Mouse (Mus musculus): ENCODE measurements around the gene Papolg.
A peak's percentile ranks its signal among the peaks of the same experiment; 100 is the strongest.
"Not testable (repeated sequence)": the region's sequence is repeated elsewhere in the genome, so short reads cannot be mapped to it uniquely, and the experiment has no call there.

Gene Papolg

DNA sequence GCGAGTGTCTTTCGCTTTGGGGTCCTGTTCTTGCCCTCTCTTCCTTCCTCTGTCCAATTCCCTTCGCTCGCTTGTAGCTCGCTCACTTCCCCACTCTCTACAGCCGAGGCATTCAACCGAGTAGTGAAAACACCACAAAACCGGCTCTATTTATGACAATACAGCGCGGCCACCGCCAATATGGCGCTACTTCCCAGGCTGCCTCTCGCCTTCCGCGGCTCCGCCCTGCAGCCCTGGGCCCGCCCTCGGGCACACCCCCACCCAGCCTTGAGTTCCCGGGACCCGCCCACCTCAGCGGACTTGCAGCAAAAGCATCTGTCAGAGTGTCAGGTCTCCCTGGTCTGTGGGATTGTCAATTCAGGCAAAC is at the start of gene Papolg:
Gene Papolg, minus strand, starts transcription at position 194 of the 367 bp plus-strand sequence.
- peak; percentile 93 to 94 for DNase-seq

DNA sequence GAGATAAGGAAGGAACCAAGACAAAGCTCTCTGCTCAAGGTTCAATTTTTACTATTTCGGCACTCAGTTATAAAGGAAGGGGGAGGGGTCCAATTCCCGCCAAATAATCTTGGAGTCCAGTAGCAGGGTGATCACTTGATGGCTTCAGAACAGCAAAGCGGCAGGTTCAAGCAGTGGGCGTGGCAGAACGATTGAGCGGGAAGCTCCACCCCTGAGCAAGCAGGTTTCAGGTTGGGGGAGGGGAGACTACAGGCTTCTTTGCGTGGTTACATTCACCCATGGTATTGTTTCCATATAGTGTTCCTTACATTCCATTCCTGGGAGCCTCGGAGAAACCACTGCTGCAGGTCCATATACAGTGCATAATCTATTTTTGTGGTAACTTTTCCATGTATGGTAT is 33.1 kb upstream of the Papolg start:
- DNase-seq = not testable (repeated sequence)

GRCm38 (mm10) chr11:23927643-23928042 is 32.6 kb upstream of the Papolg start:
- no peak for DNase-seq

DNA sequence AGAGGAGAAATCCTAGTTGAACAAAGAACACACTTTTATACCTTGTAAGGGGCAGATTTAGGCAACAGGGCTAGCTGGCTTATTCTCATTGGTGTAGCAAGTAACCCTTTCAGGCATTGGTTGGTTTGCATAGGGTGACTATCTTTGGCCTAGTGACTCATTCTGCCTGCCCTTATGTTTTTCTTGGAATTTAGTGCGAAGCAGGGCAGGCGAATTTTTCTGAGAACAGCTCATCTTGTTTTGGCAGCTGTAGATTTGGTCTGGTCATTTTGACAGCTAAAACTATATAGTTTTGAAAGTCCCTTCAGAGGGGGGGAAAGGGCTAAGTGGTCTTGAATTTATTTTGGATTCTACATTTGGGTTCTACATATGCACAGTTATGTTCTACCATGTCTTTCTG is 18.8 kb upstream of the Papolg start:
- DNase-seq = not testable (repeated sequence)

- no peak for DNase-seq
These were observed 8.9 kb upstream of the Papolg start for GRCm38 (mm10) chr11:23903909-23904308.

DNA sequence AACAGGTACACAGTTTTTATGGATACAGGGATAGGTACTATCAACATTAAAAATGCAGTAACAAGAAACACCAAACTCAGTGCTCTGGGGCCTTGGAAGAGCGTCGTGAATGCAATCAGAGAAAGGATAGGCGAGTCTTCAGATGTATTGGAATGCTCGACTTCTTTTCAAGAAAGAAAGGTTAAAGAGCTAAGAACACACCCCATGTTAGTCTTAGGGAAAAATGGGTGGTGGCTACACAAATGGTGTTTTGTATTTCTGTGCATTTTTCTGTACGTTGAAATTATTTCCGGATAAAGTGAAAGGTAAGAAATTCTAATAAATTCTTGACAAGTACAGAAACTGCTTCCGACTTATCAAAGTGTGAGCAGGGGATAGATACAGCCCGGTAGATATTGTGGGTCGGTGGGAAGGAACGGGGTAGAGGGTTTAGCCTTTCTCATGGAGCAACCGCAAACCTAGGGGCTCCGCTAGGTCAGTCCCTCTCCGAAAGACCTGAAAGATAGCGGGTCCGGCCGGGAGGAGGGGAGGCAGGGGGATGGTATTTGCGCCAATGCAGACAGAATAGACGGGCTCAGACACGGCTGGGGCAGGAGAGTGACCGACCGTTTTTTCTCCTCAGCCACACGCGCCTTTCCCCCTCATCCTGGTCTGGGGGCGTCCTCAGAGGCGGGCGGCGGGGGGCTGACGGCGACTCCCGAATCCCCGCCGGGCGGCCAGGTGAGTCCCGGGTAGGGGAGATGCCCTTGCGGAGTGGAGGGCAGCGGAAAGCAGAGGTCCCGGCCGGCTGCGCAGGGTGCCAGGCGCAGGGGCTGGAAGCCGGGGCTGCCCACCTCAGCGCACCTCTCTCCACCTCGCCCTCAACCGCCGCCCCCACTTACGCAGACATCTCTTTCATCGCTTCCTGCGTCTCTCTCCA is 653 bp downstream of the Papolg start:
- no peak for DNase-seq

DNA sequence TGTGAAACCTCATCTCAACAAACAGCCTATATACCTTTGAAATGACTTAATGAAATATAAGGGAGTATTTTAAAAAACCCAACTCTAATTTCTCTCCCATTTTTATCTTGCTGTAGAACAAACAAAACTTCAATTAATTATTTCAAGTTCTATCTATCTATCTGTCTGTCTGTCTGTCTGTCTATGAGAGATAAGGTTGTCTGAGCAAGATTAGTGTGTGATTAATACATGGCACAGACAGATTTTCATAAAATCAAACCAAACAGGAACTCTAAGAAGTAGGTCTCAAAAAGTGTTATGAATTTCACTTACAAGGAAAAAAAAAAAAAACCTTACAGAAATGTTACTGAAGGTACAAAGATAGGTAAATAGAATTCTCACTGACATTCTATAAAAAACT is 1.5 kb downstream of the Papolg start:
- no peak for DNase-seq

- DNase-seq = no peak
These were observed 30.7 kb downstream of the Papolg start for GRCm38 (mm10) chr11:23864326-23864725.

GRCm38 (mm10) chr11:23856723-23857112 is 38.3 kb downstream of the Papolg start:
- DNase-seq = no peak

GRCm38 (mm10) chr11:23856054-23856722 is 38.9 kb downstream of the Papolg start:
- no peak for DNase-seq

- peak; percentile 65 to 77 for DNase-seq
These were observed 39.8 kb downstream of the Papolg start for GRCm38 (mm10) chr11:23855182-23855802.

DNA sequence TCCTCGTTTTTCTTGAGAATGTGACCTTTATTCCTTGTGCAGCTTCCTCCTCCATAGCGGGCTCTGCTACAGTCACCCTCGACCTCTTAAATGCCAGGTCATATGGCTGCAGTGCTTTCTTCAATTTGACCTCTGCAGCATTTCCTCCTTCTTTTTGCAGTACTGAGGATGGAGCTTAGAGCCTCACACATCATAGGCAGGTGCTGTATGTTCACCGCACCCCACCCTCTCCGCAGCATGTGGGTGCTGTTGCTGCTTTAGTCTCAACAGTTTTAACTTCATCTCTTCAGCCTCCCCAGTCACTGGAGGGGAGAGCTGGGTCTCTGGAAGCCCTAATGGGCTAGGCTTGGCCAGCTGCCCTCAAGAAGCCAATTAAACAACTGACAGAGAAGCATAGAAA is 41.7 kb downstream of the Papolg start:
- no peak for DNase-seq

DNA sequence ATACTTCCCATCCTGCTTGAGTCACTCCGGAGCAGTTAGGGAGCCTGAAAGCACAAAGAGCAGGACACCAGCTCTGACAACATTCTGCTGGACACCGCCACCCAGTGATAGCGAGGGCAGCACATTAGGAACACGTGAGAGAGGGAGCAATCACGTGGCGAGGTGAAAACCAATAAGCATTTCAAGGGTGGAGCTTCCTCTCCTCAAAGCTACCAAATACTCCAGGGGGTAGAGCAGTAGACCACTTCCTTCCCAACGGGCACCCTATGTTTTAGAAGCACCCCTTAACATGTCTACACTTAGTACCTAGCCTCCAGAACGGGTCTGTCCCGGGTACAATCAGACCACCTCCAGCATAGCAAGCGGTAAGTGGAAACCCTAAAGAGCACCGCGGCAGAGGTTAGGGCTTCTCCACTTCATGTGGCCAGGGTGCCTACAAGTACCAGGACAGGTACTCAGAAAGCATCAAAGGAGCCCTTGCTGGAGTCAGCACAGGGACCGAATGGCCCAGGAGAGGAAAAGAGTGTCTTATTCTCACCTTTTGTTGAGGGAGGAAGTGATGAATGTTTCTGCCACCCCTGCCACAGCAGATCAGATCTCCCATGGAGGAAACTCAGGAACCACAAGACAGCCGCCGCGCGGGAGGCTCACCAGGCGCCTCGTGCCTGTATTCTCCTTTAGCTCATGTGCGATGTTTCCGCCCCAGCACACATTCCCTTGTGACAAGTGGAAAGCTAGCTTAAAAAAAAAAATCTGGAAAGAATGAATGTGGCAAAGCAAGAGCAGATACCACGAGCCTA is 48.8 kb downstream of the Papolg start:
- DNase-seq = peak; percentile 18 to 21

DNA sequence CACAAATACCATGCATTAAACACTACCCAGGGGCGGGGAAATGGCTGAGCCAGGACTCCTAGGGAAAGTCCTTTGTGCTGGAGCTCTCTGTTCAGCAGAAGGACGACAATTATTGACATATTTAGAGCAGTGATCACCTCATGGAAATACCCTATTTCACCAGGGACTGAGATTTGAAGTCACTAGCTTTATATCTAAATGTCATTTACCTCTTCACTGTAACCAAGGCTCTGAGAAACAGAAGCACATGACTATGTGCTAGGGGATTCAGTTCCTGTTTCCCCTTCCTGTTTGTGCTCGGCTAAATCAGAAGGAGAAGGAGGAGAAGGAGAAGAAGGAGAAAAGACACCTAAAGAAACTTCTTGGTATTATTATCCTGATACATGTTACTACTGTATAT is 71.8 kb downstream of the Papolg start:
- DNase-seq = no peak

DNA sequence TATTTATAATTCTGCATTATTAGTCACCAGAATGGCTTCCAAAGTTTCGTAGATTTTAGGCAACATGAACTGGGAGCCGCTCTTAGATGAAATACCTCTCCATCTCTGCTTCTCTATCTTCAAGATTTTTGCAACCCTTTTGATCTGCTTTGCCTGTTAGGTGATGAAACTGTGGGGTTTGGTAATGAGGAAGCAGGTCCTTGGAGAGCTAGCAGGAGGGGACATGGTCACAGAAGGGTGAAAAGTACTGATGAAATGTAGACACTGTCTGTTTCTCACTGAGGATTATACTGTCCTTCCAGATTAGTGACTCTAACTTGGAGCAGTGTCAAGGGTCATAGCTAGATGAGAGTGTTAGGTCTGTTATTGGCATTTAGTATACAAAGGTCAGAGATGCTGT is 73.4 kb downstream of the Papolg start:
- no peak for DNase-seq

- DNase-seq = no peak
These were observed 74.1 kb downstream of the Papolg start for GRCm38 (mm10) chr11:23820977-23821376.

GRCm38 (mm10) chr11:23818745-23819144 is 76.3 kb downstream of the Papolg start:
- DNase-seq = no peak

All from lung, postnatal 4 days (tissue).